Comparison of ENCODE assay signal across 10 mouse cellular contexts in genomic region chr5:107869701-107870100, GRCm38 (mm10). TPM values are rescaled to one million over a fixed set of nuclear protein-coding genes. Genes with fewer than 3 reads are reported as not detected.
A peak's percentile ranks its signal among the peaks of the same experiment; 100 is the strongest.
DNase-seq lines count a peak whose midpoint lies in the region; ATAC-seq and TF ChIP-seq lines count a peak whose summit lies in the region.
"Had no signal": no experiment of that assay in that cellular context is flagged by ENCODE, and none has a peak within 500 bp of the region (broad histone marks: within the 10 kb centered on the region; RNA-seq: fewer than 3 reads in every experiment).

No protein-coding gene starts in this region.

- H3K36me3 ChIP-seq in erythroblast, embryonic 14.5 days (ENCODE audit: control insufficient read depth): peaks cover 80% of the 10 kb centered on the region
- H3K36me3 ChIP-seq in kidney, postnatal 0 days (ENCODE audit: insufficient read depth, low read length): no peaks in the 10 kb centered on the region
- H3K36me3 ChIP-seq in MEL (ENCODE audit: control insufficient read depth in 1 of 2, insufficient read depth in 2 of 2, low read length in 2 of 2): peaks cover 0 to 46% of the 10 kb centered on the region in 2 experiments; a peak in 2 of 4 replicates
- peaks cover 36% of the 10 kb centered on the region for H3K36me3 ChIP-seq in liver, embryonic 15.5 days (replicated peaks)

- H3K4me2 ChIP-seq in kidney, postnatal 0 days (ENCODE audit: low read length): peak overlapping the region; percentile 79; the same call in 1 of the 2 replicates
- H3K4me2 ChIP-seq in liver, embryonic 15.5 days: peak overlapping the region; percentile 92

- TF ChIP-seq CTCF in kidney, postnatal 0 days (IDR thresholded peaks at IDR 0.05; ENCODE audit: low read depth): no peak
- no peak for TF ChIP-seq CTCF in MEL (IDR thresholded peaks at IDR 0.05 in 2 of 3, conservative IDR thresholded peaks at IDR 0.05 in 1 of 3; ENCODE audit: control insufficient read depth in 1 of 3, insufficient read depth in 1 of 3, low read depth in 2 of 3, low read length in 3 of 3, poor library complexity in 1 of 3, severe bottlenecking in 1 of 3)

- no peak for ATAC-seq in erythroblast, adult 5-6 weeks (replicated peaks; ENCODE audit: low FRiP score, poor library complexity, severe bottlenecking)
- ATAC-seq in kidney, postnatal 0 days (replicated peaks; ENCODE audit: low FRiP score, low read depth): no peak
- no peak for ATAC-seq in liver, embryonic 15.5 days (ENCODE audit: insufficient read depth)

- TF ChIP-seq POLR2A in MEL (IDR thresholded peaks at IDR 0.05; ENCODE audit: control insufficient read depth in 1 of 2, insufficient read depth in 1 of 2, low read depth in 1 of 2, low read length in 2 of 2, poor library complexity in 1 of 2): no peak

- no peaks in the 10 kb centered on the region for H3K9me3 ChIP-seq in erythroblast, embryonic 14.5 days (ENCODE audit: control insufficient read depth, low read length)
- no peaks in the 10 kb centered on the region for H3K9me3 ChIP-seq in kidney, postnatal 0 days (replicated peaks; ENCODE audit: low read length)
- H3K9me3 ChIP-seq in MEL (replicated peaks; ENCODE audit: insufficient read depth, low read length): no peaks in the 10 kb centered on the region
- H3K9me3 ChIP-seq in liver, embryonic 15.5 days (replicated peaks): no peaks in the 10 kb centered on the region

- H3K4me1 ChIP-seq in erythroblast, embryonic 14.5 days (ENCODE audit: control insufficient read depth): peaks cover 72% of the 10 kb centered on the region
- 0 out of 2 replicates have a peak, but pooled peaks cover 12% of the 10 kb centered on the region for H3K4me1 ChIP-seq in kidney, postnatal 0 days (replicated peaks; ENCODE audit: insufficient read depth, low read length)
- peaks cover 9 to 28% of the 10 kb centered on the region in 2 experiments for H3K4me1 ChIP-seq in MEL (ENCODE audit: control insufficient read depth in 1 of 2, insufficient read depth in 2 of 2, low read length in 2 of 2)
- peaks cover 73% of the 10 kb centered on the region for H3K4me1 ChIP-seq in liver, embryonic 15.5 days (replicated peaks)

- peaks cover 10% of the 10 kb centered on the region for H3K79me2 ChIP-seq in MEL (ENCODE audit: control insufficient read depth, insufficient read depth, low read length, poor library complexity)

- no peak overlapping the region for H3K9ac ChIP-seq in kidney, postnatal 0 days (ENCODE audit: low read depth, low read length)
- H3K9ac ChIP-seq in MEL (ENCODE audit: control insufficient read depth, low read depth, low read length, poor library complexity, severe bottlenecking): no peak overlapping the region
- no peak overlapping the region for H3K9ac ChIP-seq in liver, embryonic 15.5 days

- no peak overlapping the region for H3K27ac ChIP-seq in kidney, postnatal 0 days
- H3K27ac ChIP-seq in MEL (ENCODE audit: control insufficient read depth, low read depth, low read length): peak overlapping the region; percentile 63
- peak overlapping the region; percentile 22; the same call in 1 of the 2 replicates for H3K27ac ChIP-seq in liver, embryonic 15.5 days (replicated peaks)

- DNase-seq in kidney, postnatal 0 days (ENCODE audit: low spot score): no peak
- no peak for DNase-seq in kidney, postnatal 25 days
- DNase-seq in MEL (ENCODE audit: low read depth, low spot score): peak; percentile 55
- DNase-seq in c-Kit-positive CD71-positive TER-119-positive erythroid progenitor cells, embryonic 14.5 days (ENCODE audit: low spot score): no peak
- no peak for DNase-seq in embryo, embryonic 10 days (ENCODE audit: low spot score)

- TF ChIP-seq RAD21 in MEL (IDR thresholded peaks at IDR 0.05; ENCODE audit: low read depth, low read length): no peak

- peak overlapping the region; percentile 77 for H3K4me3 ChIP-seq in erythroblast, embryonic 14.5 days (replicated peaks)
- no peak overlapping the region for H3K4me3 ChIP-seq in kidney, postnatal 0 days (replicated peaks; ENCODE audit: low read depth, low read length)
- H3K4me3 ChIP-seq in MEL (ENCODE audit: control insufficient read depth in 1 of 2, insufficient read depth in 1 of 2, low read depth in 2 of 2, low read length in 2 of 2): no peak overlapping the region
- peak overlapping the region; percentile 92 for H3K4me3 ChIP-seq in liver, embryonic 15.5 days (replicated peaks)

- TF ChIP-seq EP300 in MEL (IDR thresholded peaks at IDR 0.05; ENCODE audit: low read depth in 1 of 2, low read length in 2 of 2): peak; percentile 27 to 63; a peak in 1 of 4 replicates

- 50% methylated on average over 2 of the region's 2 CpGs for whole genome bisulfite sequencing in kidney, postnatal 0 days
- WGBS in liver, embryonic 15.5 days (ENCODE audit: insufficient replicate concordance): 42% methylated on average over 2 of the region's 2 CpGs

- H3K27me3 ChIP-seq in erythroblast, embryonic 14.5 days (ENCODE audit: control insufficient read depth): no peaks in the 10 kb centered on the region
- no peaks in the 10 kb centered on the region for H3K27me3 ChIP-seq in kidney, postnatal 0 days (ENCODE audit: insufficient read depth, low read length)
- H3K27me3 ChIP-seq in MEL (ENCODE audit: control insufficient read depth in 1 of 2, insufficient read depth in 2 of 2, low read length in 2 of 2): no peaks in the 10 kb centered on the region
- no peaks in the 10 kb centered on the region for H3K27me3 ChIP-seq in liver, embryonic 15.5 days

TF ChIP-seq in MEL, 35 proteins besides CTCF, POLR2A, EP300 and RAD21:
- TF ChIP-seq MXI1 (IDR thresholded peaks at IDR 0.05; ENCODE audit: low read depth, low read length) (no peak), RCOR1 (IDR thresholded peaks at IDR 0.05; ENCODE audit: low read depth, low read length) (peak; percentile 75), ZNF384 (IDR thresholded peaks at IDR 0.05; ENCODE audit: low read depth, low read length) (peak; percentile 83), BHLHE40 (IDR thresholded peaks at IDR 0.05; ENCODE audit: borderline replicate concordance, low read depth, low read length) (no peak), TCF12 (IDR thresholded peaks at IDR 0.05; ENCODE audit: low read depth, low read length) (peak; percentile 23; the same call in 1 of the 2 replicates), ETS1 (IDR thresholded peaks at IDR 0.05; ENCODE audit: low read depth, low read length) (peak; percentile 43; the same call in 1 of the 2 replicates), ELF1 (IDR thresholded peaks at IDR 0.05; ENCODE audit: low read depth, low read length) (no peak), POLR2AphosphoS2 (IDR thresholded peaks at IDR 0.05; ENCODE audit: low read length) (no peak), MAX (IDR thresholded peaks at IDR 0.05; ENCODE audit: low read length) (no peak), ZMIZ1 (IDR thresholded peaks at IDR 0.05; ENCODE audit: low read depth, low read length) (no peak), GATA1 (IDR thresholded peaks at IDR 0.05; ENCODE audit: low read depth, low read length) (peak; percentile 64; the same call in 1 of the 2 replicates), SIN3A (IDR thresholded peaks at IDR 0.05; ENCODE audit: low read length) (0 out of 2 replicates have a peak, but pooled peaks have one; percentile 30)

RNA-seq across cellular contexts. Expression of gene Evi5, which starts 5.2 kb away (rescaled TPM):
- 1.5 and 1.9 TPM in 2 replicates for polyA plus RNA-seq in erythroblast, embryonic 14.5 days (2012)
- total RNA-seq in erythroblast, adult 5-6 weeks (2015; ENCODE audit: low replicate concordance): 520 and 561 TPM in 2 replicates
- 882 and 1,043 TPM in 2 replicates for total RNA-seq in erythroblast, adult 5-6 weeks (2017; ENCODE audit: low replicate concordance)
- 84.3 and 88.8 TPM in 2 replicates for polyA plus RNA-seq in kidney, postnatal 0 days (2015; fragmentation: Nextera tagmentation; extraction: Ambion mirVana)
- 4.6 and 5.4 TPM in 2 replicates for total RNA-seq in MEL (2012; rRNA removed)
- polyA plus RNA-seq in MEL (2012; ENCODE audit: insufficient read depth in 1 of 2, insufficient read length in 2 of 2, low read depth in 1 of 2, low replicate concordance in 2 of 2, missing spikeins in 1 of 2): 1 to 10 TPM in 1 of 2 experiments, not detected in 1; 8.4 TPM
- 54.3 and 56.7 TPM in 2 replicates for polyA plus RNA-seq in liver, embryonic 15.5 days (2015; fragmentation: Nextera tagmentation; extraction: Ambion mirVana)

RNA-seq across cellular contexts. Expression of gene Rpl5, which starts 30.6 kb away (rescaled TPM):
- 13.2 and 13.5 TPM in 2 replicates for polyA plus RNA-seq in erythroblast, embryonic 14.5 days (2012)
- 89.2 and 183 TPM in 2 replicates for total RNA-seq in erythroblast, adult 5-6 weeks (2015; ENCODE audit: low replicate concordance)
- total RNA-seq in erythroblast, adult 5-6 weeks (2017; ENCODE audit: low replicate concordance): 48.5 and 162 TPM in 2 replicates
- 66.8 and 70.4 TPM in 2 replicates for polyA plus RNA-seq in kidney, postnatal 0 days (2015; fragmentation: Nextera tagmentation; extraction: Ambion mirVana)
- 533 and 601 TPM in 2 replicates for total RNA-seq in MEL (2012; rRNA removed)
- polyA plus RNA-seq in MEL (2012; ENCODE audit: insufficient read depth in 1 of 2, insufficient read length in 2 of 2, low read depth in 1 of 2, low replicate concordance in 2 of 2, missing spikeins in 1 of 2): 10 to 100 TPM in 1 of 2 experiments, not detected in 1; 43.2 TPM
- polyA plus RNA-seq in liver, embryonic 15.5 days (2015; fragmentation: Nextera tagmentation; extraction: Ambion mirVana): 26.1 and 26.7 TPM in 2 replicates

RNA-seq across cellular contexts. Expression of gene Ube2d2b, which starts 39.8 kb away (rescaled TPM):
- polyA plus RNA-seq in erythroblast, embryonic 14.5 days (2012): not detected in 2 replicates
- total RNA-seq in erythroblast, adult 5-6 weeks (2015; ENCODE audit: low replicate concordance): not detected in 2 replicates
- total RNA-seq in erythroblast, adult 5-6 weeks (2017; ENCODE audit: low replicate concordance): 0.09 and 2.2 TPM in 2 replicates
- polyA plus RNA-seq in kidney, postnatal 0 days (2015; fragmentation: Nextera tagmentation; extraction: Ambion mirVana): 0.08 TPM in 1 of 2 replicates, not detected in the other
- total RNA-seq in MEL (2012; rRNA removed): not detected in 2 replicates
- under 1 TPM in 1 of 2 experiments, not detected in 1; 0.08 TPM for polyA plus RNA-seq in MEL (2012; ENCODE audit: insufficient read depth in 1 of 2, insufficient read length in 2 of 2, low read depth in 1 of 2, low replicate concordance in 2 of 2, missing spikeins in 1 of 2)
- 0.35 and 0.53 TPM in 2 replicates for polyA plus RNA-seq in liver, embryonic 15.5 days (2015; fragmentation: Nextera tagmentation; extraction: Ambion mirVana)
- total RNA-seq: heart, adult 8-10 months; layer of hippocampus, postnatal 36 days had no signal

Comparison
In these comparisons a context has a peak if more than half of its experiments do, and no peak if none do; other contexts are left out.
1. H3K4me3 ChIP-seq: peak in erythroblast, embryonic 14.5 days (single experiment) and liver, embryonic 15.5 days (single experiment); none in kidney, postnatal 0 days (single experiment) and MEL (0 of 2).